Mouse (Mus musculus) heart, postnatal 4 days (tissue): ENCODE measurements around the gene 3830406C13Rik. TPM values are rescaled to one million over a fixed set of nuclear protein-coding genes. Genes with fewer than 3 reads are reported as not detected.

ENCODE experiments used
- DNase-seq: peaks from one replicate; pipeline ENCODE4 v3.0.0; 2021
- total RNA-seq, 2 experiments: library from RNA; stranded (reverse); gene quantifications; 2 replicates each; pipeline ENCODE4 v1.2.3; 2021

Gene 3830406C13Rik
- total RNA-seq, 2 experiments from 2014 or later, result 21.8 to 22.4 TPM

DNA sequence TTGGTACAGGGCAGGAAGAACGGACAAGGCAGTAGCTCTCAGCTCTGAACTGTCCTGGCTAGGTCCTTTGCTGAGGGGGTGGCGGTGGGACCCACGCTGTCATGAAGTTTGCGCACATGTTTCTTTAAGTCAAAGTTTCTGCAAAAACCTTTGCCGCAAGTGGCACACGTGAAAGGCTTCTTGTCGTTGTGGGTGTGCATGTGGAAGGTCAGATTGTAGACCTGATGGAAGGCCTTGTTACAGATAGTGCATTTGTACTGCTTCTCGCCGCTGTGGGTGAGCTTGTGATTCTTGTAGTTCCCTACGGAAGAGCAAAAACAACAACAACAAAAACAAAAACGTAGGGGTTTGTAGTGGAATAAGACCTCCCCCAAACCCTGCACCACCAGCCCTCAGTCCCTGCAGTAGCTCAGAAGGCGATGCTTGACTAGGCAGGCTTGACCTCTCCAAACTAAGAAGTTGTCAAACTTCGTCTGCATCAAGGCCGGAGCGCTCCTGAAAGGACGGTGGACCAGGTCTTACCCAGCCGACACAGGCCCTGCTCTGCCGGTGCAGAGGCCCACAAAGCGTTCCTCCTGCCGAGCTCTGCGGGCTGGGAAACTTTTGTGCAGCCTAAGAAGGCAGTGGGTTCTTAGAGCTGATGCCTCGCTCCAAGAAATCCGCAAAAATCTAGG lies 58.6 kb downstream of the 3830406C13Rik start:
- no peak for DNase-seq

DNA sequence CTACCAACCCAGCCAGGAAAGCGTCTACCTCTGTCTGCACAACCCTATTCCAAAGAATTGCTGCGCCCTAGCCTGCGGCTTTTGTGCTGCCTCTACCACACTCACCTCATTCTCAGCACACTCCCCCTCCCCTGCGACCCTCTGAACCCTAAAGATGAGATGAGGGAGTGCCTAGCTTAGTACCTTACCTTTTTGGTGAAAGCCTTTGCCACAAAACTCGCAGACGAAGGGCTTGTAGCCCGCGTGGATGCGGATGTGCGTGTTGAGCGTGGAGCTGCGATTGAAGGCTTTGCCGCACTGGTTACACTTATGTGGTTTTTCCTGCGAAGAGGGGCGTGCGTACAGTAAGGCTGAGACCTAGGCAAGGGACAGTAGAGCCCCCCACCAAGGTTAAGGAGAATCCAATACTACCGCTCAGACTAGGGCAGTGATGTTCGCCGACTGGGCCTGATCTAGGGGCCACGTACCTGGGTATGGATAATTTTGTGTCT lies 59.5 kb downstream of the 3830406C13Rik start:
- no peak for DNase-seq

DNA sequence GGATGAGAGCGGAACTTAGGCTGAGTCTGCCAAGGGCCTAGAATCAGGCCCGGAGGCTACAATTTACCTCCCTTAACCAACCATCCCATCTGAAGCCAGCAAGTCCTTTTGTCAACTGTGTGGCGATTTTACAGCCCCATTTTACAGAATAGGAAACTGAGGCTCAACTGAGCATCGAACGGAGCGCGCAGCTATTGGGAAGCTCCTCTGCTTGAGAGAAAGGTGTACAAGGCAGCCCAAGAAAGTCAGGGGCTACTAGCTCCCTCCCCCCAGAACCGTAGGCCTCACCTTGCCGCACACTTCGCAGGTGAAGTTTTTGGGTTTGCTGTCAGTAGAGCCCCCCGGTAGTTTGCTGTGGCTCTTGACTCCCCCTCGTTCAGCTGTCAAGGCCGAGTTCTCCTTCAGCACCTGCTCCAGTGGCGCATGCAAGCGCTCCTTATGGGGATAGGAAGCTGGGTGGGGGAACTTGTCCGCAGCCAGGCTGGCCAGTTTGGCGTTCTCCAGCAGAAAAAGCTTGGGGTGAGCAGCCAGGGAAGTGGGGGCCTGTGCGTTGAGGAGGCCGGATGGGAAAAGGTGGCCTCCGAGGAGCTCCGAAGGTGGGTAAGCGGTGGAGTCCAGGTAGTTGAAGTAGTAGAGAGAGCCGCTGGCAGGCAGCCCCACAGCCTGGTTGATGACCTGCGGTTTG lies 60.2 kb downstream of the 3830406C13Rik start:
- no peak for DNase-seq

DNA sequence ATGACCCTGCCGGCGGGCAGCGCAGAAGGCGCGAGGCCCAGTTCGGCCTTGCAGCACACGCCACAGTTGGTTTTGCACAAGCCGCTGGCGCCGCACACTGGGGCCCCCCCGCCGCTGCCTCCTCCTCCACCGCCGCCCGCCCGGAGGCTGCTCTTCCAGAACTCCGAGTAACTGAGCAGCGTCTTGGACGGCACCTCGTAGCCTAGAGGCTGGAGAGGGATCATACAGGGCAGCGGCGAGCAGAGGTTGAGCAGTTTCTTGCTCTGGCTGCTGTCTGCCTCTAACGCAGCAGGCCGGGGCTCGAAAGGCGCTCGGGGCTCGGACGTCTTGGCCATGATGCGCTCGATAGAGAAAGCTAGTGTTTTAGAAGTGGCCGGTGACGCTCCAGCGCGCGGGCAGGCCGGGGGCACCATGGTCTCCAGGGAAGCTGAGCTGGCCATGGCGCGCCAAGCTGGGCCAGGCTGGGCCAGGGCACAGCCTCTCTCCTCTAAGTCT lies 60.8 kb downstream of the 3830406C13Rik start:
- DNase-seq, result no peak

DNA sequence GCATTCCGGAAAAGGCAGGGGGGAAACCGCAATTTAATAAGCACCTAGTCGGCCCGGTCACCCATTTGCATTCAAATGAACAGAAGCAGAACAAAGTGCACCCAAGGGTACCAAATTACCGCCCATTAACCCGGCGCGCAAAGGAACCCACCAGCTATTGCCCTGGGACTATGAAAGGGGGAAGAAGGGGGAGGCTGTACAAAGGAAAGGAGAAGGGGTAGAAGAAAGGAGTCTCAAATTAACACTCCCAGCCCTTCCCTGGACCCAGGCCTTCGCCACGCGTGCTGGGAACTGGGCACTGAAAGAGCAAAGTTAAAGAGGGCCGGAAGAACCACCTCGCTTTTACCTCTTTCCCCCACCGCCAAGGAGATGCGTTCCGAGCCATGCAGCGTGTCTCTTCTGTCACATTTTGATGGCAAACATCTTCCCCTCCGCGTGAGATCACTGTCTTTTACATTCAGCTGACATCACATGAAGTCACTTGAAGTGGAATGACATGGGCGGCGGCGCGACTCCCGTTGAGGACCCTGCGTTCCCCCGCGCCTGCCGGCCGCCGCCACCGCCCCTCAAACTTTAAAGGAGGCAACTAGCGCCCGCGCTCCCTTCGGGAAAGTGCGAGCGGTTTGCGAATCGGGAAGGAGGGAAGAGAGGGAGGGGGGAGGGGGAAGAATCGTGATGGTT lies 61.4 kb downstream of the 3830406C13Rik start:
- no peak for DNase-seq

DNA sequence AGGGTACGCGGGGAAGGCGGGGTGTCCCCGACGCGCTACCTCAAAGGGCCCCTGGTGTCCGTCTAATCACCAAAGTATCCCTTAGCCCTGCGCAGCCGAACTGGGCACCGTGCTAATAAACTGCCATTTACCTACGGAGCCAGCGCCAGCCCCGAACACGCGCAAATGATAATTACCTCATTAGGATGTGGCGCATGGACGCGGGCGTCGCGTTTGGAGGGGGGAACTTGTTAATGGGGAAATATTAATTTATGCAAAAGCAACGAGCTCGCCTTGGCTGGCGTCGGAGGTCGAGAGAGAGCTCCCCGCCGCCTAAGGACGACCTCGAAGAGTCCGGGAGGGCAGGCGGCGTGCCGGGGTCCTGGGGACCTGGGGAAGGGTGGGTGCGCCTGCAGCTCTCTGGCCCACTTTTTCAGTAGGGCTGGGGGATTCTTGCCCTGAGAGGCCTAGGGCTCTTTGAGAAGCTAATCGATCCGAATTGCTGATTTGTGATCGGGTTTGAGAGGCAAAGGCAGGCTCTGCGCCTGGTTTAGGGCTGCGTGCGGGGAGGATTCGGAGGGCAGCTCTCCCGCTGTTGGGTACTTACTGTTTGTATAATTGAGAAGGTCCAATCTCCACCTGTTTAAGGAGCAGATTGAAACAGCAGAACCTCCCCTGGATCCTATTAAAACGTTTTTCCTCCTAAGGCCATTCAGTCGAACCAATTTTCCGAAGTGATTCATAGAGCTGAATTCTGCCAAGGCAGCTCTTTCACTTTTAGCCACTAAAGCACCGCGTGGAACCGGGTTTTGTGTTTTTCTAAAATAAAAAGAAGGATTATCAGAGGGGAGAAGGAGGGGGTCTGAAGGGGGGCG lies 62.3 kb downstream of the 3830406C13Rik start:
- DNase-seq, result no peak

DNA sequence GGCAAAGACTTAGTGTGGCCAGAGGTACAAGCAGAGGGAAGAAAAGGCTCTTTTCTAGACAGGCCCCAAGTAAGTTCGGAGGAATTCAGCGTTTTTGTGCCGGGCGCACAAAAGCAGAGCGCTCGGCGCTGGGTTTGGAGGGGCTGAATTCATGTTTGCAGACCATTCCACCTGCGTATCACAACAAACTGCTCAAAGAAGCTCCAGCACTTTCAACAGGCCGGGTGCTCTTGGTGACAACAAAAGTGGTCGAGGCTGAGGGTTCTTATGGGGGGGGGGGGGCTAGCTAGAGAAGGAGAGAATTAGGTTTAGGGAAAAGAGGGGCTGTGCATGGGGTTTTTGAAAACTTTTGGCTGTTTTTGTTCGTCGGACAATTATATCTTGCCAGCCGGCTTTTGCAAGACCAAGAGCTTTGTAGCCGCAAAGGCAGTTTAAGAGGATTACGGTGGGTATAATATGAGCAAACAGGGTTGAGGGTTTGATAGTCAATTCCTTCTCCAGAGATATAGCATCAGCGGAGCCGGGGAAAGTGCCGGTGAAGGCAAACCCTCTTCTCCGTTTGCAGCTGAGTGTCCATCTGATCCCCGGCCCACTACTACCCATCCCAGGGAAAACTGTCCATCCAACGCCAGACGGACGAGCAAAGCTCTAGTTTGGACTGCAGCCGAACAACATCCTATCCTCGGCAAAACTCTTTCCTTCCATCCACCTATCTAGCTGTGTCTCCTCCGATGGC lies 63.1 kb downstream of the 3830406C13Rik start:
- no peak for DNase-seq

DNA sequence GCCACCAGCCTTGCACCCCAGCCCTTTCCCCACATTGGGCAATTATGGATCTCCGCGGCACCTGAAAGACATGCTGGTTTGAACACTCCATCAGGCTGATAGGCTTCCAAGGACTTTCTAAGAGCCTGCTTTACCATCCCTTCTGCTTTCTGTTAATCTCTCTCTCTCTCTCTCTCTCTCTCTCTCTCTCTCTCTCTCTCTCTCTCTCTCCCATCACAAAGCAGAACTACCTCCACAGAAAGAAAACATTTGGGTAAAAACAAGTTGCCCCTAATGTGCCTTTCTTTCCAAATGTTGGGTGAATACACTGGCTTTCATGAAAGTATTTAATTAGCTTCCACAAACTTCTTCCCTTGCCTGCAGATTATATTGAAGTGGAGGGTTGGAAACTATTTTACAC lies 64.1 kb downstream of the 3830406C13Rik start, which contains the start of gene Fezf2:
TSS of gene Fezf2 (minus strand) at position 101 of the 400 bp plus-strand sequence.
- DNase-seq, result no peak

DNA sequence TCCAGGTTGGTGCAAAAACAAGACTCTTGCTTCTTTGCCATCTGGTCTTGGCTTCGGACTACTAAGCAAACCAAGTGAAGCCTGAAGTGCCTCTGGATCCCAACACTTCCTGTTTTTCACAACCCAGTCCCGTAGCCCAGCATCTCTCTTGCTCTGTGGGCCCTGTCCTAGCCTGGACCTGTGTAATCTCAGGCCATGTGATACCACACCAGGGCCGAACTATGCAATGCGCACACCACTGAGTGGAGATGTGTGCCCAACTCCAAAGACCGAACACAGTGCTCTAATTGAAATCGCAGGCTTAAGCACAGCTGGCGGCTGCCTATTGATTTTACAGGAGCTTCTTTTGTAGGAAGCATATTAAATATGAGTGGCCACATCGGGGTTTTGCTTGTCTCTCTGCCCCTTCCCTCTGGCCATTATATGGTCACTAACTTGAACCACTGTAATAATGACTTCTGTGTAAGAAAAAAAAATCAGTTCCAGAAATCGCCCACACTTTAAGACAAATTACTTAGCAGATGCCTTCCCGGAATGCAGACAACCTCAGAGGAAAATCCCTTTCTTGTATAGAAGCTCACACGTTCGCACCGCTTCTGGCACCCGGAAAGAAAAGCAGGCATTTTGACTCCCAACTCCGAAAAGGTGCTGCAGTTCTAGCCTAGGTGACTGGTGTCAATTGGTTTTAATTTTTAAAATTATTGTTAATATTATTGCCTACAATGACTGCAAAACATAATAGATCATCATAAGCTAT lies 65.5 kb downstream of the 3830406C13Rik start:
- no peak for DNase-seq

DNA sequence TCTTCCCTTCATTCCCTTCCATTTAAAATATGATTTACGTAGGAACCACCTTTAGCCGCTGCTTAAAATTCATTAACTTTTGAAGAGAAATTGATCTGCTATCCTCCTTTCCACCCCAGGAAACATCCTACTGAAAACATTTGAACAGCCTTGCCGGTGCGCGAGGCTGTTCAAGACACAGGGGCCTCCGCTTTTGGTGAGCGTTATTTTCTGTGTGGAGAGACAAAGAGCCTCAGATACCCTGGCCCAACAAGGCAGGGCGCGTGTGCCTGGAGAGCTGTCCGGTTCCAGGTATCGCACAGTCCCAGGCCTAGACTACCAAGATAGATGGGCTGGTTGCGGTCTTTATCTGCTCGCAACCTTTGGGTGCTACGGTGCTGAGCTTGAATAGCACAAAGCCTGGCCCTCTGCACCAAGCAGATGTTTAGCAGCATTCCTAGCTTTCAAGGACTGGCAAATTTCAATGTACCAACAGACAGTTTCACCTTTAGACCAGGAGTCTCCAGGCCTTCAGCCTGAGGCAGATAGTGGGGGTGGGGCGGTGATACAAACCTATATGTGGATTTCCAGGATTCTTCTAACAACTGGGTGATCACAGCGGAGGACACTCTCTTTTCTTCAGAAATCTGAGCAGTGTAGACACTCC lies 66.4 kb downstream of the 3830406C13Rik start:
- DNase-seq, result no peak

Other genes starting within 250 kb of the 3830406C13Rik start
- under 1 TPM; 0.14 to 0.19 TPM for gene Gm49355, start 197 bp upstream of the 3830406C13Rik start, total RNA-seq
- gene Fezf2, start 64.0 kb downstream of the 3830406C13Rik start, total RNA-seq, result not detected